Mouse (Mus musculus) kidney, postnatal 0 days (tissue): ENCODE results near the gene Sorcs3. TPM values are rescaled to one million over a fixed set of nuclear protein-coding genes. Genes with fewer than 3 reads are reported as not detected.

Source experiments
- ATAC-seq: fragments of 200-750 bp; cut with Nextera tagmentation; replicated peaks from 2 replicates; pipeline ENCODE4 v1.8.0; 2017; ENCODE audit warnings: low read depth, moderate number of reproducible peaks, moderate TSS enrichment, moderate library complexity; ENCODE audit not compliant: low FRiP score
- DNase-seq: peaks from one replicate; pipeline ENCODE4 v3.0.0-alpha.2; 2016; ENCODE audit warnings: low spot score
- H3K27ac ChIP-seq: fragments of 300-500 bp; sonication (generic); 2 replicates; pipeline ENCODE4 v1.5.1; 2014; ENCODE audit warnings: mild to moderate bottlenecking
- H3K27me3 ChIP-seq: fragments of 300-500 bp; sonication (generic); 2 replicates; pipeline ENCODE4 v1.6.1; 2014; ENCODE audit warnings: low read length, mixed read lengths; ENCODE audit not compliant: insufficient read depth
- H3K36me3 ChIP-seq: fragments of 300-500 bp; sonication (generic); 2 replicates; pipeline ENCODE4 v1.6.1; 2014; ENCODE audit warnings: low read length, mixed read lengths; ENCODE audit not compliant: insufficient read depth
- H3K4me1 ChIP-seq: fragments of 300-500 bp; sonication (generic); replicated peaks from 2 replicates; pipeline ENCODE4 v1.6.1; 2014; ENCODE audit warnings: antibody characterized with exemption, low read length, mixed read lengths; ENCODE audit not compliant: insufficient read depth
- H3K4me2 ChIP-seq: fragments of 300-500 bp; sonication (generic); 2 replicates; pipeline ENCODE4 v1.6.1; 2014; ENCODE audit warnings: mild to moderate bottlenecking, low read length, moderate library complexity, mixed read lengths
- H3K4me3 ChIP-seq: fragments of 300-500 bp; sonication (generic); replicated peaks from 2 replicates; pipeline ENCODE4 v1.5.1; 2014; ENCODE audit warnings: low read depth, low read length
- H3K9ac ChIP-seq: fragments of 300-500 bp; sonication (generic); 2 replicates; pipeline ENCODE4 v1.6.1; 2014; ENCODE audit warnings: low read depth, low read length
- H3K9me3 ChIP-seq: fragments of 300-500 bp; sonication (generic); replicated peaks from 2 replicates; pipeline ENCODE4 v1.6.1; 2016; ENCODE audit warnings: low read length, inconsistent platforms, mixed read lengths
- CTCF ChIP-seq: IDR thresholded peaks from 2 replicates; pipeline ENCODE4 v1.5.1; 2016; ENCODE audit warnings: antibody characterized with exemption, low read depth, mild to moderate bottlenecking, moderate library complexity
- WGBS: fragments of 180-500 bp; shearing (Covaris S2); extraction: QIAGEN DNeasy Blood & Tissue Kit; methylation state at CpG from one replicate; pipeline ENCODE4 v1.1.7; 2014; 5-methylcytosine and 5-hydroxymethylcytosine counted together
- polyA plus RNA-seq: library from polyadenylated mRNA; unstranded; fragments of >200 nt; fragmentation: Nextera tagmentation; extraction: Ambion mirVana; gene quantifications from 2 replicates; pipeline ENCODE4 v1.2.1, GENCODE M21; 2015

The Sorcs3 gene
- polyA plus RNA-seq, 1 experiment from 2014 or later = 0.93 TPM

GRCm38 (mm10) chr19:48503896-48504620 lies 298.2 kb downstream of the Sorcs3 start:
- TF ChIP-seq CTCF = no peak

GRCm38 (mm10) chr19:48523803-48524202 lies 318.0 kb downstream of the Sorcs3 start:
- ATAC-seq = no peak
- 93% methylated on average over 7 of the region's 7 CpGs for WGBS
- no peak for TF ChIP-seq CTCF
- no peaks in the 10 kb centered on the region for H3K4me1 ChIP-seq
- no peak overlapping the region for H3K9ac ChIP-seq
- no peak overlapping the region for H3K4me2 ChIP-seq
- no peak for DNase-seq
- H3K27me3 ChIP-seq = no peaks in the 10 kb centered on the region
- H3K9me3 ChIP-seq = no peaks in the 10 kb centered on the region
- H3K4me3 ChIP-seq = no peak overlapping the region
- no peaks in the 10 kb centered on the region for H3K36me3 ChIP-seq
- H3K27ac ChIP-seq = no peak overlapping the region

More at GRCm38 (mm10) chr19:48503896-48504620, 298.2 kb downstream of the Sorcs3 start:
- Histone ChIP-seq H3K27me3 (no peaks in the 10 kb centered on the region), H3K9ac (no peak overlapping the region), H3K27ac (no peak overlapping the region), H3K4me1 (no peaks in the 10 kb centered on the region), H3K9me3 (no peaks in the 10 kb centered on the region), H3K36me3 (no peaks in the 10 kb centered on the region), H3K4me3 (no peak overlapping the region), H3K4me2 (no peak overlapping the region)
- WGBS = 40% methylated on average over 2 of the region's 2 CpGs
- ATAC-seq = no peak
- peak; percentile 18 for DNase-seq

- no peaks in the 10 kb centered on the region for H3K27me3 ChIP-seq
- H3K4me3 ChIP-seq = no peak overlapping the region
- no peaks in the 10 kb centered on the region for H3K4me1 ChIP-seq
- H3K9ac ChIP-seq = no peak overlapping the region
- WGBS = 21% methylated on average over 9 of the region's 9 CpGs
- no peaks in the 10 kb centered on the region for H3K36me3 ChIP-seq
- no peak for TF ChIP-seq CTCF
- no peaks in the 10 kb centered on the region for H3K9me3 ChIP-seq
- H3K4me2 ChIP-seq = no peak overlapping the region
- DNase-seq = peak; percentile 36
- no peak overlapping the region for H3K27ac ChIP-seq
- ATAC-seq = no peak
These were observed 318.8 kb downstream of the Sorcs3 start for GRCm38 (mm10) chr19:48524527-48525214.

GRCm38 (mm10) chr19:48533582-48533981 lies 327.8 kb downstream of the Sorcs3 start:
- H3K4me1 ChIP-seq = no peaks in the 10 kb centered on the region
- H3K9me3 ChIP-seq = no peaks in the 10 kb centered on the region
- no peak overlapping the region for H3K4me2 ChIP-seq
- no peak for TF ChIP-seq CTCF
- WGBS = 51% methylated on average over 4 of the region's 4 CpGs
- H3K9ac ChIP-seq = no peak overlapping the region
- no peak overlapping the region for H3K27ac ChIP-seq
- H3K36me3 ChIP-seq = no peaks in the 10 kb centered on the region
- ATAC-seq (no peak), DNase-seq (no peak)
- H3K4me3 ChIP-seq = no peak overlapping the region
- H3K27me3 ChIP-seq = no peaks in the 10 kb centered on the region

GRCm38 (mm10) chr19:48544294-48544693 lies 338.5 kb downstream of the Sorcs3 start:
- DNase-seq (no peak), ATAC-seq (no peak)
- no peak overlapping the region for H3K4me3 ChIP-seq
- no peaks in the 10 kb centered on the region for H3K36me3 ChIP-seq
- H3K9ac ChIP-seq = no peak overlapping the region
- no peaks in the 10 kb centered on the region for H3K9me3 ChIP-seq
- H3K4me2 ChIP-seq = no peak overlapping the region
- no peak for TF ChIP-seq CTCF
- no peak overlapping the region for H3K27ac ChIP-seq
- no peaks in the 10 kb centered on the region for H3K4me1 ChIP-seq
- H3K27me3 ChIP-seq = no peaks in the 10 kb centered on the region

- Histone ChIP-seq H3K36me3 (no peaks in the 10 kb centered on the region), H3K27me3 (no peaks in the 10 kb centered on the region), H3K27ac (no peak overlapping the region), H3K9ac (no peak overlapping the region), H3K4me1 (no peaks in the 10 kb centered on the region), H3K4me2 (no peak overlapping the region), H3K4me3 (no peak overlapping the region), H3K9me3 (no peaks in the 10 kb centered on the region)
- ATAC-seq (no peak), DNase-seq (no peak)
- no peak for TF ChIP-seq CTCF
- 88% methylated on average over 7 of the region's 7 CpGs for WGBS
These were observed 339.8 kb downstream of the Sorcs3 start for GRCm38 (mm10) chr19:48545421-48546132.
